Mouse (Mus musculus) frontal cortex, postnatal 36 days (tissue): ENCODE data around the gene Zc3h18.

Experiments
- DNase-seq, 2 experiments: peaks; one replicate each; pipeline ENCODE4 v3.0.0; 2022; ENCODE audit warnings: low spot score in 2 of 2

The Zc3h18 gene

GRCm38 (mm10) chr8:122347811-122348552 is 28.4 kb upstream of the Zc3h18 start:
- peak in 1 of 2 experiments; percentile 72 for DNase-seq

GRCm38 (mm10) chr8:122349357-122350297 is 26.8 kb upstream of the Zc3h18 start:
- DNase-seq = no peak

- DNase-seq = no peak
Measured at GRCm38 (mm10) chr8:122350309-122351089, 25.9 kb upstream of the Zc3h18 start.

GRCm38 (mm10) chr8:122354157-122354556 is 22.3 kb upstream of the Zc3h18 start:
- no peak for DNase-seq

- DNase-seq = peak; percentile 79 to 84
Measured at GRCm38 (mm10) chr8:122355642-122356606, 20.5 kb upstream of the Zc3h18 start.

GRCm38 (mm10) chr8:122357202-122357601 is 19.2 kb upstream of the Zc3h18 start:
- no peak for DNase-seq

GRCm38 (mm10) chr8:122357641-122358040 is 18.8 kb upstream of the Zc3h18 start:
- no peak for DNase-seq

GRCm38 (mm10) chr8:122359111-122359775 is 17.2 kb upstream of the Zc3h18 start:
- DNase-seq = no peak

- no peak for DNase-seq
Measured at GRCm38 (mm10) chr8:122360696-122361416, 15.6 kb upstream of the Zc3h18 start, which contains the start of gene Trhr2. TSS of gene Trhr2 (minus strand) at chr8:122360746.

GRCm38 (mm10) chr8:122362271-122362670 is 14.1 kb upstream of the Zc3h18 start:
- DNase-seq = no peak

GRCm38 (mm10) chr8:122362967-122363366 is 13.4 kb upstream of the Zc3h18 start:
- no peak for DNase-seq

GRCm38 (mm10) chr8:122368494-122368893 is 7.9 kb upstream of the Zc3h18 start:
- DNase-seq = no peak

- peak in 1 of 2 experiments; percentile 71 for DNase-seq
Measured at GRCm38 (mm10) chr8:122369665-122370064, 6.7 kb upstream of the Zc3h18 start.

- no peak for DNase-seq
Measured at GRCm38 (mm10) chr8:122371706-122372105, 4.7 kb upstream of the Zc3h18 start.

- no peak for DNase-seq
Measured at GRCm38 (mm10) chr8:122375320-122375719, 1.1 kb upstream of the Zc3h18 start.

GRCm38 (mm10) chr8:122375751-122376364 is 551 bp upstream of the Zc3h18 start:
- no peak for DNase-seq

GRCm38 (mm10) chr8:122383039-122383438 is 6.6 kb downstream of the Zc3h18 start:
- DNase-seq = no peak

GRCm38 (mm10) chr8:122389357-122389756 is 12.9 kb downstream of the Zc3h18 start:
- DNase-seq = no peak

GRCm38 (mm10) chr8:122390758-122391157 is 14.3 kb downstream of the Zc3h18 start:
- no peak for DNase-seq
